Mouse (Mus musculus): Measurements from ENCODE around the gene Hopx.

- TF ChIP-seq CTCF (conservative IDR thresholded peaks at IDR 0.05; ENCODE audit: low read length), result no peak
- TF ChIP-seq POU5F1 (IDR thresholded peaks at IDR 0.05; ENCODE audit: borderline replicate concordance, low read length), result no peak
- no peak for TF ChIP-seq NANOG (IDR thresholded peaks at IDR 0.05; ENCODE audit: borderline replicate concordance, low read length)
Observed at GRCm38 (mm10) chr5:77097686-77098085, 17.2 kb downstream of the Hopx start.
